Mouse (Mus musculus) kidney, adult 2 months (tissue): ENCODE data around the gene Lrat.

Source experiments
- CTCF ChIP-seq: fragments of 200-500 bp; conservative IDR thresholded peaks from 2 replicates; pipeline ENCODE4 v1.5.1; 2011; ENCODE audit warnings: low read depth, mild to moderate bottlenecking, control low read depth, low read length, moderate library complexity, mixed read lengths; ENCODE audit not compliant: insufficient read depth, insufficient read length
- POLR2A ChIP-seq: fragments of 200-500 bp; IDR thresholded peaks from one replicate; pipeline ENCODE4 v1.6.1; 2011; ENCODE audit warnings: low read depth, low read length, control low read depth

DNA sequence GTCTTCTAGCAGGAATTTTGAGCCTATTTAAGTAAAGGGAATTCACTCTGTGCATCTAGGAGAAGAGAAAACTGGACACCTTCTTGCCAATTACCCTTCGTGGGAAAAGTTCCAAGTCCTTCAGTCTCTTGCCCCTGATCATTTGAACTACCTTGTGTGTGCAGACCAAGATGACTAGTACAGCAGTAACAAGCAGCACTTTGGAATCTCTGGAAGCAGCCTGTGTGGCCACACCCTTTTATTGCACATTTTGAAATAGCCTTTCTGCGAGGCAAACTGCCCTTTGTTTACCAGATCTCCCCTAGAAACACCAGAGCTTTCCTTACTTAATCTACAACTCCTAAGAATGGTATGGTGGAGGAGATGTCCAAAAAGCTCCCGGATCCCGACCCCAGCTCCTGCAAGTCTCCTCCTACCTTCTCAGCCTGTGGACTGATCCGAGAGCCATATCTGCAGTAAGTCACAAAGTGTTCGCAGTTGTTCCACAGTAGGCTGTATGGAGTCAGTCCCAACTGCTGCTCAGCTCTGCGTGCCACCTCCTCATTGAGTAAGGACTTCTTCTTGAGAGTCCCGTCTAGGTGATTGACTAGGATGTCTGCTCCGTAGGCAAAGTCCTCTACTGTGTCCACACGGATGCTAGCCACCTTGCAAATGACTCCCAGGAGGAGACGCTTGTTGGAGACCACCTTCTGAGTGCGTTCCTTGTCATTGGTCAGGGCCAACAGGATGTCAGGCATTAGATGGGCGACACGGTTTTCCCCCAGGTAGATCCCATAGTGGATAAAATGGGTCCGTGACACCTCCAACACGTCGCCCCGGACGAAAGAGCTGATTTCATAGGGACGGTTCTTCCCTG lies 788 bp downstream of the Lrat start:
- TF ChIP-seq CTCF (no peak), POLR2A (no peak)
